In genomic region chr11:54101701-54102100, GRCm38 (mm10) we compare ENCODE assay signal across 10 mouse cellular contexts. TPM values are rescaled to one million over a fixed set of nuclear protein-coding genes. Genes with fewer than 3 reads are reported as not detected.
A peak's percentile ranks its signal among the peaks of the same experiment; 100 is the strongest.
DNase-seq lines count a peak whose midpoint lies in the region; ATAC-seq lines count a peak whose summit lies in the region.
"Had no signal": no experiment of that assay in that cellular context is flagged by ENCODE, and none has a peak within 500 bp of the region (broad histone marks: within the 10 kb centered on the region; RNA-seq: fewer than 3 reads in every experiment).

No protein-coding gene starts in this region.

- H3K9me3 ChIP-seq in heart, embryonic 11.5 days (replicated peaks; ENCODE audit: control insufficient read depth, low read length), result no peaks in the 10 kb centered on the region
- no peaks in the 10 kb centered on the region for H3K9me3 ChIP-seq in hindbrain, embryonic 13.5 days
- H3K9me3 ChIP-seq in midbrain, embryonic 14.5 days (ENCODE audit: control insufficient read depth, low read length), result no peaks in the 10 kb centered on the region

- peak overlapping the region; percentile 73 for H3K4me3 ChIP-seq in heart, embryonic 11.5 days (ENCODE audit: low read depth, low read length)
- peak overlapping the region; percentile 80 for H3K4me3 ChIP-seq in brown adipose tissue, adult 24 weeks (ENCODE audit: insufficient read depth, low read depth, low read length)
- peak overlapping the region; percentile 67 for H3K4me3 ChIP-seq in hindbrain, embryonic 13.5 days
- peak overlapping the region; percentile 60 for H3K4me3 ChIP-seq in midbrain, embryonic 14.5 days (replicated peaks; ENCODE audit: low read depth, low read length)

- no peak for ATAC-seq in heart, embryonic 11.5 days (replicated peaks; ENCODE audit: insufficient number of reproducible peaks, low FRiP score, low TSS enrichment)
- ATAC-seq in hindbrain, embryonic 13.5 days (ENCODE audit: low FRiP score), result no peak
- no peak for ATAC-seq in midbrain, embryonic 14.5 days (ENCODE audit: low FRiP score, low TSS enrichment)
- ATAC-seq: CD4-positive, CD25-positive, alpha-beta regulatory T cell, adult 4 months had no signal

- no peak for DNase-seq in heart, postnatal 10 days
- no peak for DNase-seq in midbrain, embryonic 14.5 days
- no peak for DNase-seq in left cerebral cortex, adult 9 months (ENCODE audit: low spot score in 2 of 2)
- no peak for DNase-seq in adrenal gland, postnatal 14 days
- no peak for DNase-seq in spleen, postnatal 14 days (ENCODE audit: low spot score in 2 of 2)

- no peaks in the 10 kb centered on the region for H3K36me3 ChIP-seq in heart, embryonic 11.5 days (ENCODE audit: control insufficient read depth, insufficient read depth, low read length)
- H3K36me3 ChIP-seq in hindbrain, embryonic 13.5 days, result no peaks in the 10 kb centered on the region
- H3K36me3 ChIP-seq in midbrain, embryonic 14.5 days (ENCODE audit: control insufficient read depth, insufficient read depth, low read length), result no peaks in the 10 kb centered on the region

- intact Hi-C loops in heart, postnatal 10 days (cut with DNase I), result loop anchor here (10.0 kb wide), 1 partner anchor 333 kb away; the partner anchor contains the start of gene Fnip1

- peaks cover 32% of the 10 kb centered on the region for H3K4me1 ChIP-seq in heart, embryonic 11.5 days (ENCODE audit: control insufficient read depth, insufficient read depth, low read length)
- peaks cover 3% of the 10 kb centered on the region; the same call in 1 of the 2 replicates for H3K4me1 ChIP-seq in brown adipose tissue, adult 24 weeks (ENCODE audit: control insufficient read depth, insufficient read depth, insufficient read length, low read length)
- H3K4me1 ChIP-seq in hindbrain, embryonic 13.5 days (replicated peaks), result peaks cover 28% of the 10 kb centered on the region
- 0 out of 2 replicates have a peak, but pooled peaks cover 6% of the 10 kb centered on the region for H3K4me1 ChIP-seq in midbrain, embryonic 14.5 days (ENCODE audit: control insufficient read depth, insufficient read depth, low read length)

- H3K4me2 ChIP-seq in heart, embryonic 11.5 days, result peak overlapping the region; percentile 97
- peak overlapping the region; percentile 95 for H3K4me2 ChIP-seq in hindbrain, embryonic 13.5 days
- H3K4me2 ChIP-seq in midbrain, embryonic 14.5 days (ENCODE audit: low read length), result peak overlapping the region; percentile 99

- H3K9ac ChIP-seq in heart, embryonic 11.5 days (ENCODE audit: low read depth, low read length), result peak overlapping the region; percentile 79
- H3K9ac ChIP-seq in hindbrain, embryonic 13.5 days, result no peak overlapping the region
- no peak overlapping the region for H3K9ac ChIP-seq in midbrain, embryonic 14.5 days (replicated peaks; ENCODE audit: low read length)

- 64% methylated on average over 9 of the region's 9 CpGs for WGBS in heart, embryonic 11.5 days (ENCODE audit: insufficient replicate concordance)
- 80% methylated on average over 9 of the region's 9 CpGs for WGBS in hindbrain, embryonic 13.5 days
- 78% methylated on average over 9 of the region's 9 CpGs for WGBS in midbrain, embryonic 14.5 days

- peaks cover 8% of the 10 kb centered on the region for H3K27me3 ChIP-seq in heart, embryonic 11.5 days (ENCODE audit: control insufficient read depth, insufficient read depth, low read length)
- peaks cover 23% of the 10 kb centered on the region for H3K27me3 ChIP-seq in hindbrain, embryonic 13.5 days
- H3K27me3 ChIP-seq in midbrain, embryonic 14.5 days (ENCODE audit: control insufficient read depth, insufficient read depth, low read length), result 0 out of 2 replicates have a peak, but pooled peaks cover 13% of the 10 kb centered on the region

- no peak overlapping the region for H3K27ac ChIP-seq in heart, embryonic 11.5 days (ENCODE audit: low read depth, low read length)
- no peak overlapping the region for H3K27ac ChIP-seq in brown adipose tissue, adult 24 weeks (replicated peaks; ENCODE audit: low read depth, low read length)
- no peak overlapping the region for H3K27ac ChIP-seq in hindbrain, embryonic 13.5 days
- no peak overlapping the region for H3K27ac ChIP-seq in midbrain, embryonic 14.5 days (replicated peaks; ENCODE audit: low read depth, low read length)

RNA-seq across cellular contexts. Expression of gene P4ha2, which starts 1.8 kb away (rescaled TPM):
- polyA plus RNA-seq in heart, embryonic 11.5 days (2014; fragmentation: Nextera tagmentation; extraction: Ambion mirVana), result 51.6 and 61.3 TPM in 2 replicates
- total RNA-seq in heart, postnatal 10 days (2021), result 10 to 100 TPM; 36.8 to 37.0 TPM
- polyA plus RNA-seq in brown adipose tissue, adult 24 weeks (2012; ENCODE audit: insufficient read depth, insufficient read length, missing spikeins), result 3.6 and 5.6 TPM in 2 replicates
- 10.9 and 11.3 TPM in 2 replicates for polyA plus RNA-seq in hindbrain, embryonic 13.5 days (2015; fragmentation: Nextera tagmentation; extraction: Ambion mirVana)
- polyA plus RNA-seq in midbrain, embryonic 14.5 days (2014; fragmentation: Nextera tagmentation; extraction: Ambion mirVana), result 6.5 and 10.5 TPM in 2 replicates
- total RNA-seq in adrenal gland, postnatal 14 days (2021), result 24.3 and 28.3 TPM in 2 replicates
- total RNA-seq: hematopoietic stem cell, adult 5-6 weeks had no signal
- polyA plus RNA-seq: CD4-positive, CD25-positive, alpha-beta regulatory T cell, adult 4 months had no signal

RNA-seq across cellular contexts. Expression of gene Pdlim4, which starts 32.9 kb away (rescaled TPM):
- polyA plus RNA-seq in heart, embryonic 11.5 days (2014; fragmentation: Nextera tagmentation; extraction: Ambion mirVana), result 8.6 and 12.0 TPM in 2 replicates
- total RNA-seq in heart, postnatal 10 days (2021), result 10 to 100 TPM; 23.4 to 28.2 TPM
- polyA plus RNA-seq in brown adipose tissue, adult 24 weeks (2012; ENCODE audit: insufficient read depth, insufficient read length, missing spikeins), result 2.9 and 3.5 TPM in 2 replicates
- 30.9 and 31.1 TPM in 2 replicates for polyA plus RNA-seq in hindbrain, embryonic 13.5 days (2015; fragmentation: Nextera tagmentation; extraction: Ambion mirVana)
- polyA plus RNA-seq in midbrain, embryonic 14.5 days (2014; fragmentation: Nextera tagmentation; extraction: Ambion mirVana), result 21.4 and 25.0 TPM in 2 replicates
- total RNA-seq in adrenal gland, postnatal 14 days (2021), result 12.6 and 15.0 TPM in 2 replicates
- total RNA-seq: hematopoietic stem cell, adult 5-6 weeks had no signal
